Mouse (Mus musculus) ES-Bruce4 (cell line): ENCODE results near the gene Ubap2. TPM values are rescaled to one million over a fixed set of nuclear protein-coding genes. Genes with fewer than 3 reads are reported as not detected.
A peak's percentile ranks its signal among the peaks of the same experiment; 100 is the strongest.

Experiments used
- H3K27ac ChIP-seq: 2 replicates; pipeline ENCODE4 v1.5.1; 2012; ENCODE audit warnings: low read length, inconsistent platforms; ENCODE audit not compliant: insufficient read depth
- H3K27me3 ChIP-seq: 2 replicates; pipeline ENCODE4 v1.6.1; 2012; ENCODE audit warnings: mild to moderate bottlenecking, low read length, inconsistent platforms; ENCODE audit not compliant: control insufficient read depth, poor library complexity, insufficient read depth, severe bottlenecking
- H3K36me3 ChIP-seq: 2 replicates; pipeline ENCODE4 v1.6.1; 2012; ENCODE audit warnings: inconsistent platforms, mild to moderate bottlenecking, low read length, moderate library complexity; ENCODE audit not compliant: control insufficient read depth, poor library complexity, insufficient read depth, severe bottlenecking
- H3K4me1 ChIP-seq: one replicate; pipeline ENCODE4 v1.8.1; 2011; ENCODE audit warnings: low read length; ENCODE audit not compliant: control insufficient read depth, insufficient read depth
- H3K4me3 ChIP-seq: 2 replicates; pipeline ENCODE4 v1.5.1; 2011; ENCODE audit warnings: low read depth, mild to moderate bottlenecking, low read length
- H3K9ac ChIP-seq: 2 replicates; pipeline ENCODE4 v1.6.1; 2012; ENCODE audit warnings: low read depth, mild to moderate bottlenecking, inconsistent platforms; ENCODE audit not compliant: poor library complexity, severe bottlenecking
- H3K9me3 ChIP-seq: replicated peaks from 2 replicates; pipeline ENCODE4 v1.6.1; 2012; ENCODE audit warnings: mild to moderate bottlenecking, low read length, inconsistent platforms; ENCODE audit not compliant: control insufficient read depth, poor library complexity, insufficient read depth, severe bottlenecking
- CTCF ChIP-seq: IDR thresholded peaks from one replicate; pipeline ENCODE4 v1.8.1; 2011; ENCODE audit warnings: low read depth, low read length
- EP300 ChIP-seq: IDR thresholded peaks from 2 replicates; pipeline ENCODE4 v1.6.1; 2011; ENCODE audit warnings: low read depth, low read length; ENCODE audit not compliant: insufficient read depth
- POLR2A ChIP-seq: IDR thresholded peaks from one replicate; pipeline ENCODE4 v1.8.1; 2011; ENCODE audit warnings: low read length; ENCODE audit not compliant: insufficient read depth
- polyA plus RNA-seq: library from polyadenylated mRNA; stranded (reverse); fragments of >200 nt; gene quantifications from 2 replicates; pipeline ENCODE4 v1.2.4, GENCODE M21; 2011; ENCODE audit warnings: low read depth; ENCODE audit not compliant: missing spikeins, insufficient read depth, insufficient read length

The Ubap2 gene
- polyA plus RNA-seq, 1 experiment = 144 TPM

DNA sequence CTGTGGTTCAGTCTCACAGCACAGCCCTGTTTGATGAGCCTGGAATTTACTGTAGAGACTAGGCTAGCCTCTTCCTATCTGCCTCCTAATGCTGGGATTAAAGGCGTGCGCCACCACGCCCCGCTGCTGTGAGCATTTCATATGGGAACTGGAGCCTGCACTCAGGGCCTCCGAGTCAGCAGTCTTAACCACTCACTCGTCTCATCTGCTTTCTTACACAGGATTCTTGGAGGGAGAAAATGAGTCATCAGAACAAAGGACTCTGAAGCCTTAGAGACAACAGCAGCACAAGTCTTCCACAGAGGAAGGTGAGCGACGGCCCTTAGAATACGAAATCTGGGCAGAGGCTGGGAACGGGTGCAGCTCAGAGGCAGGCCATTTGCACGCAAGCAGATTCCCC is 20.6 kb upstream of the Ubap2 start:
- Histone ChIP-seq H3K27me3 (no peaks in the 10 kb centered on the region), H3K4me3 (no peak overlapping the region), H3K27ac (no peak overlapping the region), H3K36me3 (peaks cover 65% of the 10 kb centered on the region), H3K9me3 (no peaks in the 10 kb centered on the region), H3K4me1 (no peaks in the 10 kb centered on the region), H3K9ac (no peak overlapping the region)
- no peak for TF ChIP-seq CTCF
- no peak for TF ChIP-seq EP300
- TF ChIP-seq POLR2A = no peak

GRCm38 (mm10) chr4:41293907-41294306 is 19.0 kb upstream of the Ubap2 start:
- Histone ChIP-seq H3K36me3 (peaks cover 51% of the 10 kb centered on the region), H3K9me3 (no peaks in the 10 kb centered on the region), H3K27me3 (no peaks in the 10 kb centered on the region)

DNA sequence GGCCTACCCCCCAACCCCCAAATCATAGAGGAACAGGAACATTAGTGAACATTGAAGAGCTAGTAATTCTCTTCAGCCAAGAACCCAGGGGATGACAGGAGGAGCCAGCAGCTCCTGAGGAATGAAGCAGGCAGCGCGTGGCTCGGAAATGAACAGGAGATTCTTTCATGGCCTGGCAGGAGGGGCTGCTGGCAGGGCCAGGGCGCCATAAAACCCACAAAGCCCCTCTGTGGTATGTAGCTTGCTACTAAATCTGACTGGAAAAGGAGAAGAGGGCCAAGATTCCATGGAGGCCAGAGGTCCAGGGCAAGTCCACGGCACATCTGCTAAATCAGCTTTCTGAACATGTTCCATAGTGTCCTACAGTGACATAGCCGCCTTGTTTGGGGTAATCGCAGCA is 14.9 kb upstream of the Ubap2 start:
- Histone ChIP-seq H3K27ac (no peak overlapping the region), H3K9ac (no peak overlapping the region), H3K4me1 (no peaks in the 10 kb centered on the region), H3K27me3 (no peaks in the 10 kb centered on the region), H3K4me3 (no peak overlapping the region), H3K36me3 (peaks cover 19% of the 10 kb centered on the region), H3K9me3 (no peaks in the 10 kb centered on the region)
- TF ChIP-seq CTCF = no peak
- TF ChIP-seq POLR2A = no peak
- TF ChIP-seq EP300 = no peak

More at GRCm38 (mm10) chr4:41293907-41294306, 19.0 kb upstream of the Ubap2 start:
- H3K27ac ChIP-seq = no peak overlapping the region
- H3K4me1 ChIP-seq = no peaks in the 10 kb centered on the region
- no peak overlapping the region for H3K4me3 ChIP-seq
- TF ChIP-seq POLR2A (no peak), CTCF (no peak), EP300 (no peak)
- H3K9ac ChIP-seq = no peak overlapping the region

GRCm38 (mm10) chr4:41286420-41286819 is 11.5 kb upstream of the Ubap2 start:
- Histone ChIP-seq H3K27me3 (no peaks in the 10 kb centered on the region), H3K9ac (no peak overlapping the region), H3K4me3 (no peak overlapping the region), H3K4me1 (peaks cover 2% of the 10 kb centered on the region), H3K9me3 (no peaks in the 10 kb centered on the region), H3K36me3 (peaks cover 3% of the 10 kb centered on the region; the same call in 1 of the 2 replicates), H3K27ac (no peak overlapping the region)
- no peak for TF ChIP-seq POLR2A
- no peak for TF ChIP-seq EP300
- peak; percentile 24 for TF ChIP-seq CTCF

DNA sequence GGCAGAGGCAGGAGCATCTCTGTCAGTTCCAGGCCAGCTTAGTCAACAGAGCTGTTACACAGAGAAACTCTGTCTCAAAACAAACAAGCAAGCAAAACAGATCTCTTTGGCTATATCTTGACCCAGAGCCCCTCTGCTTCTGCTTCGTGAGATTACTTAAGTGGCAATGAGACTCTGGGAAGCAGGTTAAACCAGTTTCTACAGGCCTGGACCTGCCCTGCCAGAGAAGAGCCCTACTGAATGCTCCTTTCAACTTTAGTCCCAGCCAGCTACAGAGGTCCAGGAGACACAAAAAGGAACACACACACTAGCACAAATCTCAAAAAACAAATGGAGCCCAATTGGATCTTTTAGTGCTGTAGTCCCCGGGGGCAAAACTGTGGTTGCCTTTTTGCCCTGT is 9.1 kb upstream of the Ubap2 start:
- H3K4me3 ChIP-seq = no peak overlapping the region
- peak overlapping the region; percentile 30 for H3K27ac ChIP-seq
- TF ChIP-seq EP300 (no peak), POLR2A (no peak), CTCF (no peak)
- no peaks in the 10 kb centered on the region for H3K36me3 ChIP-seq
- peaks cover 2% of the 10 kb centered on the region for H3K4me1 ChIP-seq
- peak overlapping the region; percentile 32; the same call in 1 of the 2 replicates for H3K9ac ChIP-seq
- no peaks in the 10 kb centered on the region for H3K27me3 ChIP-seq
- no peaks in the 10 kb centered on the region for H3K9me3 ChIP-seq

- H3K4me3 ChIP-seq = no peak overlapping the region; the same call in 1 of the 2 replicates
- peaks cover 2% of the 10 kb centered on the region for H3K4me1 ChIP-seq
- H3K36me3 ChIP-seq = peaks cover 3% of the 10 kb centered on the region
- peak overlapping the region; percentile 57 for H3K27ac ChIP-seq
- no peaks in the 10 kb centered on the region for H3K27me3 ChIP-seq
- TF ChIP-seq EP300 (no peak), POLR2A (no peak), CTCF (no peak)
- no peaks in the 10 kb centered on the region for H3K9me3 ChIP-seq
- H3K9ac ChIP-seq = peak overlapping the region; percentile 89
Observed at GRCm38 (mm10) chr4:41275927-41276326, 983 bp upstream of the Ubap2 start.
